9 mouse cellular contexts compared by ENCODE assay signal in genomic region chr3:145119425-145119824, GRCm38 (mm10). TPM values are rescaled to one million over a fixed set of nuclear protein-coding genes. Genes with fewer than 3 reads are reported as not detected.
DNase-seq lines count a peak whose midpoint lies in the region; ATAC-seq and TF ChIP-seq lines count a peak whose summit lies in the region.
"Had no signal": no experiment of that assay in that cellular context is flagged by ENCODE, and none has a peak within 500 bp of the region (broad histone marks: within the 10 kb centered on the region; RNA-seq: fewer than 3 reads in every experiment).

No protein-coding gene starts in this region.

- H3K4me1 ChIP-seq in CH12.LX (ENCODE audit: control insufficient read depth in 1 of 2, insufficient read depth in 2 of 2), result peaks cover 9 to 28% of the 10 kb centered on the region in 2 experiments
- H3K4me1 ChIP-seq in forebrain, embryonic 13.5 days, result peaks cover 19% of the 10 kb centered on the region
- peaks cover 15% of the 10 kb centered on the region for H3K4me1 ChIP-seq in liver, embryonic 15.5 days (replicated peaks)

- TF ChIP-seq CTCF in gastrocnemius, adult 2 months (IDR thresholded peaks at IDR 0.05), result no peak
- no peak for TF ChIP-seq CTCF in CH12.LX (conservative IDR thresholded peaks at IDR 0.05 in 1 of 2, IDR thresholded peaks at IDR 0.05 in 1 of 2; ENCODE audit: low read depth in 2 of 2, low read length in 2 of 2)

- peak overlapping the region; percentile 98 for H3K27ac ChIP-seq in gastrocnemius, adult 2 months
- no peak overlapping the region for H3K27ac ChIP-seq in CH12.LX (ENCODE audit: insufficient read depth, low read depth)
- H3K27ac ChIP-seq in forebrain, embryonic 13.5 days, result no peak overlapping the region
- no peak overlapping the region for H3K27ac ChIP-seq in liver, embryonic 15.5 days (replicated peaks)

- no peak for TF ChIP-seq EP300 in CH12.LX (IDR thresholded peaks at IDR 0.05; ENCODE audit: low read length)

- intact Hi-C loops in gastrocnemius, adult 2 months (cut with DNase I), result no loop called here

- no peaks in the 10 kb centered on the region for H3K9me3 ChIP-seq in CH12.LX (replicated peaks; ENCODE audit: low read length)
- H3K9me3 ChIP-seq in forebrain, embryonic 13.5 days (replicated peaks), result no peaks in the 10 kb centered on the region
- H3K9me3 ChIP-seq in liver, embryonic 15.5 days (replicated peaks), result no peaks in the 10 kb centered on the region

- peak overlapping the region; percentile 92 for H3K9ac ChIP-seq in CH12.LX (ENCODE audit: insufficient read depth, low read depth)
- peak overlapping the region; percentile 86 for H3K9ac ChIP-seq in forebrain, embryonic 13.5 days
- H3K9ac ChIP-seq in liver, embryonic 15.5 days, result no peak overlapping the region

- H3K4me3 ChIP-seq in gastrocnemius, adult 2 months, result peak overlapping the region; percentile 90
- H3K4me3 ChIP-seq in CH12.LX (replicated peaks in 1 of 3; ENCODE audit: low read depth in 2 of 3, low read length in 2 of 3, poor library complexity in 1 of 3), result peak overlapping the region; percentile 70 to 74 (median 72)
- peak overlapping the region; percentile 71 for H3K4me3 ChIP-seq in forebrain, embryonic 13.5 days
- peak overlapping the region; percentile 89 for H3K4me3 ChIP-seq in liver, embryonic 15.5 days (replicated peaks)

- DNase-seq in gastrocnemius, adult 2 months, result no peak
- no peak for DNase-seq in gastrocnemius, postnatal 10 days
- peak; percentile 66 for DNase-seq in CH12.LX (ENCODE audit: extremely low read depth)
- DNase-seq in layer of hippocampus, postnatal 25 days (ENCODE audit: extremely low spot score in 1 of 2, low spot score in 1 of 2), result no peak
- no peak for DNase-seq in thymus, postnatal 4 days
- DNase-seq in urinary bladder, postnatal 14 days (ENCODE audit: low spot score), result no peak

- H3K27me3 ChIP-seq in CH12.LX (replicated peaks), result no peaks in the 10 kb centered on the region
- H3K27me3 ChIP-seq in forebrain, embryonic 13.5 days, result no peaks in the 10 kb centered on the region
- H3K27me3 ChIP-seq in liver, embryonic 15.5 days, result no peaks in the 10 kb centered on the region

- H3K36me3 ChIP-seq in CH12.LX (replicated peaks in 1 of 2; ENCODE audit: control insufficient read depth in 1 of 2, insufficient read depth in 1 of 2, low read length in 1 of 2), result peaks cover 0 to 12% of the 10 kb centered on the region in 2 experiments
- no peaks in the 10 kb centered on the region for H3K36me3 ChIP-seq in forebrain, embryonic 13.5 days (ENCODE audit: poor library complexity, severe bottlenecking)
- no peaks in the 10 kb centered on the region for H3K36me3 ChIP-seq in liver, embryonic 15.5 days (replicated peaks)

- WGBS in forebrain, embryonic 13.5 days, result 72% methylated on average over 7 of the region's 7 CpGs
- 61% methylated on average over 7 of the region's 7 CpGs for WGBS in liver, embryonic 15.5 days (ENCODE audit: insufficient replicate concordance)

- 0 out of 2 replicates have a peak, but pooled peaks cover 8% of the 10 kb centered on the region for H3K79me2 ChIP-seq in CH12.LX (replicated peaks; ENCODE audit: control insufficient read depth, extremely low read depth, insufficient read depth, poor library complexity, severe bottlenecking)

- H3K4me2 ChIP-seq in CH12.LX (ENCODE audit: insufficient read depth, low read depth, poor library complexity, severe bottlenecking), result peak overlapping the region; percentile 76
- peak overlapping the region; percentile 78 for H3K4me2 ChIP-seq in forebrain, embryonic 13.5 days
- peak overlapping the region; percentile 76 for H3K4me2 ChIP-seq in liver, embryonic 15.5 days

- no peak for ATAC-seq in forebrain, embryonic 13.5 days
- no peak for ATAC-seq in liver, embryonic 15.5 days (ENCODE audit: insufficient read depth)

- dilution Hi-C loops in CH12.LX (cut with MboI; ENCODE audit: extremely low pct_ligation_motif_present, extremely low pct_unique_long_range_greater_than_20kb, low sequenced_read_pairs), result no loop called here

- no peak for TF ChIP-seq POLR2A in CH12.LX (IDR thresholded peaks at IDR 0.05; ENCODE audit: low read depth, low read length)

- in situ Hi-C loops in CH12.LX (cut with MboI; ENCODE audit: low pct_ligation_motif_present, low pct_unique_long_range_greater_than_20kb, low sequenced_read_pairs), result no loop called here

- TF ChIP-seq RAD21 in CH12.LX (IDR thresholded peaks at IDR 0.05; ENCODE audit: low read depth, low read length), result no peak

TF ChIP-seq in CH12.LX, 34 proteins besides CTCF, POLR2A, EP300 and RAD21:
- TF ChIP-seq IRF4 (IDR thresholded peaks at IDR 0.05; ENCODE audit: low read depth, low read length), result peak; percentile 31; the same call in 1 of the 2 replicates
- TF ChIP-seq JUND (conservative IDR thresholded peaks at IDR 0.05; ENCODE audit: low read depth, low read length), result peak; percentile 19; the same call in 1 of the 2 replicates
- TF ChIP-seq USF1 (IDR thresholded peaks at IDR 0.05; ENCODE audit: low read depth, low read length), result no peak
- TF ChIP-seq MYC (IDR thresholded peaks at IDR 0.05; ENCODE audit: low read depth, low read length), result no peak
- 0 out of 2 replicates have a peak, but pooled peaks have one; percentile 36 for TF ChIP-seq MEF2A (IDR thresholded peaks at IDR 0.05; ENCODE audit: borderline replicate concordance, low read depth, low read length)
- 0 out of 2 replicates have a peak, but pooled peaks have one; percentile 7 for TF ChIP-seq BHLHE40 (IDR thresholded peaks at IDR 0.05; ENCODE audit: low read depth, low read length)
- 0 out of 2 replicates have a peak, but pooled peaks have one; percentile 11 for TF ChIP-seq CHD1 (IDR thresholded peaks at IDR 0.05; ENCODE audit: low read depth, low read length)
- no peak for TF ChIP-seq PAX5 (IDR thresholded peaks at IDR 0.05; ENCODE audit: low read length)
- peak; percentile 74 for TF ChIP-seq CHD2 (IDR thresholded peaks at IDR 0.05; ENCODE audit: low read length)
- no peak for TF ChIP-seq JUN (IDR thresholded peaks at IDR 0.05; ENCODE audit: insufficient read depth, low read depth, low read length)
- no peak for TF ChIP-seq ZMIZ1 (IDR thresholded peaks at IDR 0.05; ENCODE audit: low read depth, low read length)
- peak; percentile 20; the same call in 1 of the 2 replicates for TF ChIP-seq POLR2AphosphoS2 (IDR thresholded peaks at IDR 0.05; ENCODE audit: low read depth, low read length)
- no peak for TF ChIP-seq ZNF384 (IDR thresholded peaks at IDR 0.05; ENCODE audit: low read depth, low read length)
- TF ChIP-seq E2F4 (IDR thresholded peaks at IDR 0.05; ENCODE audit: insufficient replicate concordance, low read depth, low read length), result no peak
- TF ChIP-seq USF2 (conservative IDR thresholded peaks at IDR 0.05; ENCODE audit: low read depth, low read length), result no peak
- no peak; the same call in 1 of the 2 replicates for TF ChIP-seq HCFC1 (IDR thresholded peaks at IDR 0.05; ENCODE audit: low read depth, low read length)
TF ChIP-seq in CH12.LX: peak in this region for 7.

RNA-seq across cellular contexts. Expression of gene Odf2l, which starts 1.0 kb away (rescaled TPM):
- total RNA-seq in gastrocnemius, adult 2 months (2021), result 1 to 10 TPM; 7.1 to 9.9 TPM
- 10 to 100 TPM in 1 of 2 experiments, 1 to 10 TPM in 1; 5.9 to 15.5 TPM for total RNA-seq in gastrocnemius, postnatal 10 days (2021)
- total RNA-seq in CH12.LX (2012; rRNA removed) (22.6 and 26.1 TPM in 2 replicates), CH12.LX (2014; rRNA removed) (51.1 and 53.9 TPM in 2 replicates)
- polyA plus RNA-seq in CH12.LX (2012; ENCODE audit: insufficient read length, low read depth), result 37.8 and 39.1 TPM in 2 replicates
- polyA plus RNA-seq in forebrain, embryonic 13.5 days (2015; fragmentation: Nextera tagmentation; extraction: Ambion mirVana), result 21.9 and 25.4 TPM in 2 replicates
- 4.5 and 5.3 TPM in 2 replicates for polyA plus RNA-seq in liver, embryonic 15.5 days (2015; fragmentation: Nextera tagmentation; extraction: Ambion mirVana)
- 10 to 100 TPM; 16.0 to 17.9 TPM for total RNA-seq in layer of hippocampus, postnatal 25 days (2021)

RNA-seq across cellular contexts. Expression of gene Clca2, which starts 20.2 kb away (rescaled TPM):
- total RNA-seq in gastrocnemius, adult 2 months (2021), result under 1 TPM in 1 of 2 experiments, not detected in 1; 0.10 TPM
- 1 to 10 TPM in 1 of 2 experiments, under 1 TPM in 1; 0.70 to 1.6 TPM for total RNA-seq in gastrocnemius, postnatal 10 days (2021)
- total RNA-seq in CH12.LX (2012; rRNA removed), result 0.04 and 0.13 TPM in 2 replicates
- total RNA-seq in CH12.LX (2014; rRNA removed), result 0.07 and 0.14 TPM in 2 replicates
- polyA plus RNA-seq in CH12.LX (2012; ENCODE audit: insufficient read length, low read depth), result 0.10 and 0.17 TPM in 2 replicates
- 0.09 TPM in 1 of 2 replicates, not detected in the other for polyA plus RNA-seq in forebrain, embryonic 13.5 days (2015; fragmentation: Nextera tagmentation; extraction: Ambion mirVana)
- not detected in 2 replicates for polyA plus RNA-seq in liver, embryonic 15.5 days (2015; fragmentation: Nextera tagmentation; extraction: Ambion mirVana)
- total RNA-seq in layer of hippocampus, postnatal 25 days (2021), result not detected
- total RNA-seq: ES-E14 had no signal
